Mouse (Mus musculus) bone marrow macrophage, adult 2 months (primary cell): Measurements from ENCODE around the gene Aacs. TPM values are rescaled to one million over a fixed set of nuclear protein-coding genes. Genes with fewer than 3 reads are reported as not detected.

ENCODE experiments used
- H3K27ac ChIP-seq: 2 replicates; pipeline ENCODE4 v1.5.1; 2012; ENCODE audit warnings: low read depth, low read length; ENCODE audit not compliant: insufficient read depth
- H3K4me1 ChIP-seq: 2 replicates; pipeline ENCODE4 v1.6.1; 2012; ENCODE audit warnings: low read length; ENCODE audit not compliant: control insufficient read depth, insufficient read depth
- H3K4me3 ChIP-seq: 2 replicates; pipeline ENCODE4 v1.5.1; 2012; ENCODE audit warnings: mild to moderate bottlenecking, low read length, moderate library complexity; ENCODE audit not compliant: insufficient read depth
- CTCF ChIP-seq: IDR thresholded peaks from 2 replicates; pipeline ENCODE4 v1.5.1; 2012; ENCODE audit warnings: low read depth, mild to moderate bottlenecking, low read length, moderate library complexity
- POLR2A ChIP-seq: IDR thresholded peaks from 2 replicates; pipeline ENCODE4 v1.6.1; 2012; ENCODE audit warnings: mild to moderate bottlenecking, low read depth, low read length, borderline replicate concordance
- polyA plus RNA-seq: library from polyadenylated mRNA; stranded (reverse); fragments of >200 nt; gene quantifications from 2 replicates; pipeline ENCODE4 v1.2.4, GENCODE M21; 2012; ENCODE audit not compliant: missing spikeins, insufficient read depth, insufficient read length

Gene Aacs
- polyA plus RNA-seq, 1 experiment: 10.3 TPM

- H3K4me3 ChIP-seq: no peak overlapping the region
- no peak for TF ChIP-seq POLR2A
- no peak for TF ChIP-seq CTCF
- no peaks in the 10 kb centered on the region for H3K4me1 ChIP-seq
- no peak overlapping the region for H3K27ac ChIP-seq
Measured at GRCm38 (mm10) chr5:125491107-125491506, 15.5 kb downstream of the Aacs start.

DNA sequence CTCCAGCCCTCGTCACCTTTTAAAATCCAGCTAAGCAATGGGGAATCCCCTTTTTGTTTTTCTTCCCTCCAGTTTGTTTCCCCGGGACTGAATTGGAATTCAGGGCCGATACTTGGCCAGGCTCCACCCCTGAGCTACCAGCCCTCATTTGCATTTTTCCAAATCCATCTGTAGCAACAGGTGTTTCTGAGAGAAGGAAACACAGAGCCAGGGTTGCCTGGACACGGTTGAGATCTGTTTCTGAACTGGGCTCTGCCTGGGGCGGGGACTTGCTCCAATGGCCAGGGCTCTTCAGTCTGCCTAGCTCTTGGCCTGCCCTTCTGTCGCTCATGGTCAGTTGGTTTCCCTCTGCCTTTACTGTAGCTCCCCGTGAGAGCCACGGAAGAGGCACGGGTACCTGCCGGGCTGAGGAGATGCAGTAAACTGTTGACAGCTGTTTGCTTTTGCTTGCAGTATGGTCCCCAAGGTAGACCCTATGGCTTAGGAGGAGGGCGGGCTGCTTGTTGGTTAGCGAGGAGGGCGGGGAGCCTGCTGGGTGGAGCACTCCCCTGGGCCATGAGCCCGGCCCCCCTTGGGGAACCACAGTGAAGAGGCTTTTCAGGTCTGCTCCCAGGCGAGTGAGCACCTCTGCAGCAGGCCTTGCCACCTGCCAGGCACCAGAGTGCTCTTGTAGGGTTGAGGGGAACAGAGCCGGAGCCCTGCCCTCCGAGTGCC, 16.9 kb downstream of the Aacs start:
- no peak overlapping the region for H3K27ac ChIP-seq
- no peak overlapping the region for H3K4me3 ChIP-seq
- H3K4me1 ChIP-seq: no peaks in the 10 kb centered on the region
- TF ChIP-seq CTCF (no peak), POLR2A (no peak)

- H3K27ac ChIP-seq: no peak overlapping the region
- TF ChIP-seq POLR2A: no peak
- no peak for TF ChIP-seq CTCF
- H3K4me1 ChIP-seq: no peaks in the 10 kb centered on the region
- H3K4me3 ChIP-seq: no peak overlapping the region
Measured at GRCm38 (mm10) chr5:125493093-125493423, 17.4 kb downstream of the Aacs start.

GRCm38 (mm10) chr5:125495655-125496054, 20.0 kb downstream of the Aacs start:
- no peak for TF ChIP-seq POLR2A
- TF ChIP-seq CTCF: no peak
- no peaks in the 10 kb centered on the region for H3K4me1 ChIP-seq

GRCm38 (mm10) chr5:125497821-125498600, 22.4 kb downstream of the Aacs start:
- H3K27ac ChIP-seq: no peak overlapping the region
- no peaks in the 10 kb centered on the region for H3K4me1 ChIP-seq
- TF ChIP-seq CTCF: peak; percentile 47; the same call in 1 of the 2 replicates
- TF ChIP-seq POLR2A: no peak
- H3K4me3 ChIP-seq: no peak overlapping the region

More at GRCm38 (mm10) chr5:125495655-125496054, 20.0 kb downstream of the Aacs start:
- H3K4me3 ChIP-seq: no peak overlapping the region
- no peak overlapping the region for H3K27ac ChIP-seq

DNA sequence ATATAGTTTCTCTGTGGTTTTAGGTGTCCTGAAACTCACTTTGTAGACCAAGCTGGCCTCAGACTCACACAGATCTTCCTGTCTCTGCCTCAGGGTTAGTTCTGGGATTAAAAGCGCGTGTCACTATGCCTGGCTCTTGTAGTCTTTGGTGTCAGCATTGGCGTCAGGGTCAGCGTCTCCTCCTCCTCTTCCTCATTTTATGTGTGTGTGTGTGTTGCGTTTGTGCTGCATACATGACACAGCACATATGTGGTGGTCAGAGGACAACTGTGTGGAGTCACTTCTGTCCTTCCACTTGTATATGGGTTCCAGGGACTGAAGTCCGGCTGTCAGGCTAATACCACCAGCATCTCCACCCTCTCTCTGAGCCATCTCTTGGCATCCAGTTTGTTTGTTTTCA, 25.9 kb downstream of the Aacs start:
- no peak for TF ChIP-seq POLR2A
- no peak for TF ChIP-seq CTCF
- no peak overlapping the region for H3K4me3 ChIP-seq
- no peak overlapping the region for H3K27ac ChIP-seq
- no peaks in the 10 kb centered on the region for H3K4me1 ChIP-seq

DNA sequence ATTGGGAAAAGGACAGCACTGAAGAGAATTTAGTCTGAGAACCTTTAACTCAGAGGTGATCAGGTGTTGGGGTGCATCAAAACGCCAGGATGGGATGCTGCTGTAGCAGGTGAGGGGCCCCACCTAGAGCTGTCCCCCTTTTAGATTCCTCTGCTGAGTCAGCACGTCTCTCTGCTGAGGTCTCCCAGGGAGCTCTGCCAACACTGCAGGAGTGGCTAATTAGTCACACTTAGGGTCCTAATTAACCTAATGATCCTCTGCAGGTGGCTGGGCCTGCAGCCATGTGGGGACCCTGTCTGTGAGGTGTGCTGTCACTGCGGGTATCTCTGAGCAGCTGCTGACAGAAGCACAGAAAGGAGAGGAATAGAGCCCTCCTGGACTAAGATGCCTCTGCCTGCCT, 26.6 kb downstream of the Aacs start:
- Histone ChIP-seq H3K27ac (no peak overlapping the region), H3K4me3 (no peak overlapping the region), H3K4me1 (no peaks in the 10 kb centered on the region)
- TF ChIP-seq POLR2A (no peak), CTCF (no peak)

GRCm38 (mm10) chr5:125503628-125504027, 28.0 kb downstream of the Aacs start:
- Histone ChIP-seq H3K27ac (no peak overlapping the region), H3K4me1 (no peaks in the 10 kb centered on the region), H3K4me3 (no peak overlapping the region)
- TF ChIP-seq POLR2A (no peak), CTCF (no peak)

- no peak overlapping the region for H3K4me3 ChIP-seq
- TF ChIP-seq POLR2A: no peak
- no peak for TF ChIP-seq CTCF
- H3K4me1 ChIP-seq: no peaks in the 10 kb centered on the region
- H3K27ac ChIP-seq: no peak overlapping the region
Measured at GRCm38 (mm10) chr5:125504692-125505091, 29.1 kb downstream of the Aacs start.

- H3K27ac ChIP-seq: no peak overlapping the region
- no peak overlapping the region for H3K4me3 ChIP-seq
- no peaks in the 10 kb centered on the region for H3K4me1 ChIP-seq
- TF ChIP-seq POLR2A: no peak
- no peak for TF ChIP-seq CTCF
Measured at GRCm38 (mm10) chr5:125505968-125506367, 30.4 kb downstream of the Aacs start.
